Mouse (Mus musculus) small intestine, adult 2 months (tissue): ENCODE results near the gene Sik1. TPM values are rescaled to one million over a fixed set of nuclear protein-coding genes. Genes with fewer than 3 reads are reported as not detected.
A peak's percentile ranks its signal among the peaks of the same experiment; 100 is the strongest.

Source experiments
- H3K27ac ChIP-seq: fragments of 200-500 bp; 2 replicates; pipeline ENCODE4 v1.5.1; 2012; ENCODE audit warnings: low read depth, low read length, control low read depth, inconsistent platforms; ENCODE audit not compliant: insufficient read depth
- H3K27me3 ChIP-seq: fragments of 200-500 bp; 2 replicates; pipeline ENCODE4 v1.6.1; 2012; ENCODE audit warnings: mild to moderate bottlenecking, moderate library complexity, low read length, inconsistent platforms; ENCODE audit not compliant: control insufficient read depth, insufficient read depth
- H3K36me3 ChIP-seq: fragments of 200-500 bp; 2 replicates; pipeline ENCODE4 v1.6.1; 2012; ENCODE audit warnings: mild to moderate bottlenecking, low read length, control low read depth, inconsistent platforms; ENCODE audit not compliant: control insufficient read depth, insufficient read depth
- H3K4me1 ChIP-seq: fragments of 200-500 bp; 2 replicates; pipeline ENCODE4 v1.6.1; 2012; ENCODE audit warnings: low read length, inconsistent platforms, mixed read lengths; ENCODE audit not compliant: control insufficient read depth, insufficient read depth, insufficient read length
- H3K4me3 ChIP-seq: fragments of 200-500 bp; 2 replicates; pipeline ENCODE4 v1.5.1; 2012; ENCODE audit warnings: low read depth, mild to moderate bottlenecking, control low read depth, inconsistent platforms, low read length, moderate library complexity
- CTCF ChIP-seq: fragments of 200-500 bp; IDR thresholded peaks from 2 replicates; pipeline ENCODE4 v1.5.1; 2012; ENCODE audit warnings: low read depth, mild to moderate bottlenecking, control low read depth, inconsistent platforms, low read length, moderate library complexity, mixed read lengths; ENCODE audit not compliant: insufficient replicate concordance, insufficient read length; ENCODE audit errors: extremely low read depth
- POLR2A ChIP-seq: fragments of 200-500 bp; IDR thresholded peaks from 2 replicates; pipeline ENCODE4 v1.6.1; 2012; ENCODE audit warnings: low read depth, mild to moderate bottlenecking, control low read depth, inconsistent platforms, low read length, moderate library complexity
- WGBS: fragments of 180-500 bp; shearing (Covaris S2); methylation state at CpG from one replicate; pipeline ENCODE4 v1.1.7; 2018; 5-methylcytosine and 5-hydroxymethylcytosine counted together
- polyA plus RNA-seq: library from polyadenylated mRNA; depleted of rRNA; stranded (reverse); fragments of >200 nt; gene quantifications from 2 replicates; pipeline ENCODE4 v1.2.3, GENCODE M21; 2012

The Sik1 gene
- polyA plus RNA-seq, 1 experiment = 16.9 TPM

GRCm38 (mm10) chr17:31856519-31857160 is 1.0 kb upstream of the Sik1 start:
- TF ChIP-seq CTCF = no peak
- 0 out of 2 replicates have a peak, but pooled peaks have one; percentile 37 for TF ChIP-seq POLR2A
- peak overlapping the region; percentile 64 for H3K4me3 ChIP-seq
- peaks cover 24% of the 10 kb centered on the region for H3K4me1 ChIP-seq
- 12% methylated on average over 17 of the region's 17 CpGs for WGBS
- H3K36me3 ChIP-seq = no peaks in the 10 kb centered on the region
- peak overlapping the region; percentile 93 for H3K27ac ChIP-seq
- H3K27me3 ChIP-seq = no peaks in the 10 kb centered on the region

GRCm38 (mm10) chr17:31854770-31855596 is 621 bp downstream of the Sik1 start:
- H3K36me3 ChIP-seq = peaks cover 12% of the 10 kb centered on the region
- peak overlapping the region; percentile 18 for H3K27ac ChIP-seq
- TF ChIP-seq POLR2A (no peak), CTCF (no peak)
- H3K4me3 ChIP-seq = peak overlapping the region; percentile 92
- WGBS = under 1% methylated on average over 73 of the region's 73 CpGs
- H3K4me1 ChIP-seq = peaks cover 23% of the 10 kb centered on the region
- H3K27me3 ChIP-seq = no peaks in the 10 kb centered on the region

GRCm38 (mm10) chr17:31853448-31854188 is 2.0 kb downstream of the Sik1 start:
- peaks cover 25% of the 10 kb centered on the region for H3K36me3 ChIP-seq
- H3K4me3 ChIP-seq = peak overlapping the region; percentile 49
- WGBS = 45% methylated on average over 17 of the region's 17 CpGs
- peak overlapping the region; percentile 30 for H3K27ac ChIP-seq
- peaks cover 23% of the 10 kb centered on the region for H3K4me1 ChIP-seq
- TF ChIP-seq CTCF = no peak
- no peak for TF ChIP-seq POLR2A
- H3K27me3 ChIP-seq = no peaks in the 10 kb centered on the region

- TF ChIP-seq CTCF = no peak
- TF ChIP-seq POLR2A = no peak
- Histone ChIP-seq H3K4me3 (peak overlapping the region; percentile 37; the same call in 1 of the 2 replicates), H3K27me3 (no peaks in the 10 kb centered on the region), H3K4me1 (peaks cover 23% of the 10 kb centered on the region), H3K27ac (0 out of 2 replicates have a peak overlapping the region, but pooled peaks have one; percentile 30), H3K36me3 (peaks cover 32% of the 10 kb centered on the region)
- WGBS = 63% methylated on average over 12 of the region's 12 CpGs
Observed at GRCm38 (mm10) chr17:31852782-31853447, 2.7 kb downstream of the Sik1 start.

GRCm38 (mm10) chr17:31851816-31852476 is 3.7 kb downstream of the Sik1 start:
- Histone ChIP-seq H3K36me3 (peaks cover 42% of the 10 kb centered on the region), H3K27ac (no peak overlapping the region), H3K27me3 (no peaks in the 10 kb centered on the region), H3K4me3 (no peak overlapping the region), H3K4me1 (peaks cover 18% of the 10 kb centered on the region)
- TF ChIP-seq CTCF (no peak), POLR2A (no peak)
- 58% methylated on average over 6 of the region's 6 CpGs for WGBS

- Histone ChIP-seq H3K4me3 (no peak overlapping the region), H3K27me3 (no peaks in the 10 kb centered on the region), H3K36me3 (peaks cover 55% of the 10 kb centered on the region), H3K4me1 (peaks cover 10% of the 10 kb centered on the region), H3K27ac (no peak overlapping the region)
- TF ChIP-seq CTCF (no peak), POLR2A (no peak)
- 94% methylated on average over 17 of the region's 17 CpGs for WGBS
Observed at GRCm38 (mm10) chr17:31850457-31850980, 5.1 kb downstream of the Sik1 start.
